Mouse (Mus musculus) embryonic facial prominence, embryonic 15.5 days (tissue): ENCODE measurements around the gene Cxcr1. TPM values are rescaled to one million over a fixed set of nuclear protein-coding genes. Genes with fewer than 3 reads are reported as not detected.

ENCODE experiments used
- ATAC-seq: fragments of 200-750 bp; cut with Nextera tagmentation; 2 replicates; pipeline ENCODE4 v1.8.0; 2017; ENCODE audit warnings: low read depth, moderate TSS enrichment; ENCODE audit not compliant: insufficient number of reproducible peaks, low FRiP score, low TSS enrichment
- H3K27ac ChIP-seq: fragments of 300-500 bp; sonication (generic); replicated peaks from 2 replicates; pipeline ENCODE4 v1.5.1; 2015; ENCODE audit warnings: mild to moderate bottlenecking, inconsistent platforms
- H3K27me3 ChIP-seq: fragments of 300-500 bp; sonication (generic); 2 replicates; pipeline ENCODE4 v1.6.1; 2015; ENCODE audit warnings: inconsistent platforms
- H3K36me3 ChIP-seq: fragments of 300-500 bp; sonication (generic); 2 replicates; pipeline ENCODE4 v1.6.1; 2015; ENCODE audit warnings: mild to moderate bottlenecking, inconsistent platforms
- H3K4me1 ChIP-seq: fragments of 300-500 bp; sonication (generic); 2 replicates; pipeline ENCODE4 v1.6.1; 2015; ENCODE audit warnings: inconsistent platforms
- H3K4me2 ChIP-seq: fragments of 300-500 bp; sonication (generic); replicated peaks from 2 replicates; pipeline ENCODE4 v1.6.1; 2015; ENCODE audit warnings: mild to moderate bottlenecking, inconsistent platforms
- H3K4me3 ChIP-seq: fragments of 300-500 bp; sonication (generic); replicated peaks from 2 replicates; pipeline ENCODE4 v1.5.1; 2015; ENCODE audit warnings: mild to moderate bottlenecking, inconsistent platforms
- H3K9ac ChIP-seq: fragments of 300-500 bp; sonication (generic); 2 replicates; pipeline ENCODE4 v1.6.1; 2015; ENCODE audit warnings: inconsistent platforms
- H3K9me3 ChIP-seq: fragments of 300-500 bp; sonication (generic); replicated peaks from 2 replicates; pipeline ENCODE4 v1.6.1; 2016; ENCODE audit warnings: inconsistent platforms
- WGBS: fragments of 180-500 bp; shearing (Covaris S2); methylation state at CpG from one replicate; pipeline ENCODE4 v1.1.7; 2015; 5-methylcytosine and 5-hydroxymethylcytosine counted together
- polyA plus RNA-seq: library from polyadenylated mRNA; unstranded; fragments of >200 nt; fragmentation: Nextera tagmentation; extraction: Ambion mirVana; gene quantifications from 2 replicates; pipeline ENCODE4 v1.2.1, GENCODE M21; 2015

The Cxcr1 gene
- polyA plus RNA-seq, 1 experiment from 2014 or later, result not detected

DNA sequence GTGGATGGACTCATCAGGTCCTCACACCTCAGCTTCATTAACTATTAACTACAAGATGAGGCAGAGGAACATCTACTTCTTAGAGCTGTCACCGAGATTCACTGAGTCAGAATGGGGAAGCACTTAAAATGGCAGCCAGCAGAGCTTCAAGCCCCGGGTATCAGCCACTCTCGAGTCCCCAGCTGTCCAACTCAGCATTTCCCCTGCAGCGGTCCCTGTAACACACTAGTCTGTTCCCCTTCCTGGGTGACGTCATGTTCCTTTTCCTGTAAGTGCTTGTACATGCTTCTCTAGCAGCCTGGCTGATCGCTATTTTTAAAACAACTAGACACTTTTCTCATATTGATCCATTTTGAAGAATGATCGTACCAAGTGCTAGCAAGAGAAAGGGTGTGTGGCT is 32.9 kb upstream of the Cxcr1 start:
- no peak overlapping the region for H3K27ac ChIP-seq
- no peak overlapping the region for H3K9ac ChIP-seq
- no peak overlapping the region for H3K4me3 ChIP-seq
- H3K27me3 ChIP-seq, result no peaks in the 10 kb centered on the region
- H3K9me3 ChIP-seq, result no peaks in the 10 kb centered on the region
- 74% methylated on average over 7 of the region's 7 CpGs for WGBS
- no peaks in the 10 kb centered on the region for H3K36me3 ChIP-seq
- no peaks in the 10 kb centered on the region for H3K4me1 ChIP-seq
- H3K4me2 ChIP-seq, result no peak overlapping the region
- no peak for ATAC-seq

DNA sequence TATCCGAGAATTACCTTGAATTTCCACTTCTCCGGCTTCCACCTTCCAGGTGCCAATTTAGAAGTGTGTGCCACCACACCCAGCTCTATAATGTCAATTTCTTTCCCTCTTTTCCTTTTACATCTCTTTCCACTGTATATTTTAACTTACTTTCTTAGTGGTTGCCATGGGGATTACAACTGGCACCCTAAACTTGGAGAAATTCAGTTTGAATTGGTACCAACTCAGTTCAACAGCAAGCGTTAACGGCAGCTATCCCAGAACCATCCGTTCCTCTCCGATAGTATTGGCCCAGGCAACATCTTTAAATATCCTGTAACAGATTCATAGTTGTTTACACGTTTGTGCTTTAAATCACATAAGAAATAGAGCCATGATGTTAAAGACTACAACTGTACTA is 25.5 kb upstream of the Cxcr1 start:
- Histone ChIP-seq H3K4me3 (no peak overlapping the region), H3K4me1 (no peaks in the 10 kb centered on the region), H3K36me3 (no peaks in the 10 kb centered on the region), H3K27ac (no peak overlapping the region), H3K9ac (no peak overlapping the region), H3K9me3 (no peaks in the 10 kb centered on the region), H3K27me3 (no peaks in the 10 kb centered on the region), H3K4me2 (no peak overlapping the region)
- 88% methylated on average over 7 of the region's 7 CpGs for WGBS
- no peak for ATAC-seq

DNA sequence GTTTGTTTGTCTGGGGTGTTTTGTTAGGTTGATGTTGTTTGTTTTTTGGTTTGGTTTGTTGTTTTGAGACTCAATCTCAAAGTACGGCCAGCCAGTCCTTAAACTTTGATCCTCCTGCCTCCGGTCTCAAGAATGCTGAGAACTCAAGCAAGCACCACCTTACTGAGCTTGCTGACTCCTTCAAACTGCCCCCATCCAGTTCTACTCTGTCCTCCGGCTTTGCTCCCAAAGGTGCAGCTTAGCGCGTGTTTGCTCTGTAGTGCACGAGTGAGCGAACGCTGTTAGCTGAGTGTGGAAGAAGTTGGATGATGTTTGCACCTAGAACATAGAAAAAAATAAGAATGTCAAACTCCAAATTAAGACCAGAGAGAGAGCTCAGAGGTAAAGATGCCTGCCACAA is 14.5 kb upstream of the Cxcr1 start:
- 90% methylated on average over 8 of the region's 8 CpGs for WGBS
- Histone ChIP-seq H3K27me3 (no peaks in the 10 kb centered on the region), H3K4me3 (no peak overlapping the region), H3K36me3 (no peaks in the 10 kb centered on the region), H3K9ac (no peak overlapping the region), H3K4me2 (no peak overlapping the region), H3K4me1 (no peaks in the 10 kb centered on the region), H3K9me3 (no peaks in the 10 kb centered on the region), H3K27ac (no peak overlapping the region)
- ATAC-seq, result no peak

DNA sequence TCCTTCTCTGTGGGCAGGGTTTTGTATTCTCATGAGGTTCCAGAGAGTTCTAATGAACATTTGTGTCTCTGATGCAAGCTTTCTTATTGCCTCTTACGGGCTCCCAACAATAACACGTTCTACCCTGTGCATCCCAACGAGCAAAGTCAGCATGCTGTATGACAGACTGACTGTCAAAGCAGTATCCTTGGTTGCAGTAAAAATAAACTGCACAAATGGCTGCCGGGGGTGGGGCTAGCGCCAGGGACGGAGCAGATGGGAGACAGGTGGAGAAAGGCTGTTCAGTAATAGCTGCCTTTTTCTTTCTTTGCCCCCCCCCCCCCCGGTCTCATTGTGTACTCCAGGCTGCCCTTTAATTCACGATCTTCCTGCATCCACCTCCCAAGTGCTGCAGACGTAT is 13.5 kb upstream of the Cxcr1 start:
- Histone ChIP-seq H3K27ac (no peak overlapping the region), H3K4me2 (no peak overlapping the region), H3K4me3 (no peak overlapping the region), H3K27me3 (no peaks in the 10 kb centered on the region), H3K9ac (no peak overlapping the region), H3K36me3 (no peaks in the 10 kb centered on the region), H3K4me1 (no peaks in the 10 kb centered on the region), H3K9me3 (no peaks in the 10 kb centered on the region)
- no peak for ATAC-seq
- WGBS, result 44% methylated on average over 9 of the region's 9 CpGs

DNA sequence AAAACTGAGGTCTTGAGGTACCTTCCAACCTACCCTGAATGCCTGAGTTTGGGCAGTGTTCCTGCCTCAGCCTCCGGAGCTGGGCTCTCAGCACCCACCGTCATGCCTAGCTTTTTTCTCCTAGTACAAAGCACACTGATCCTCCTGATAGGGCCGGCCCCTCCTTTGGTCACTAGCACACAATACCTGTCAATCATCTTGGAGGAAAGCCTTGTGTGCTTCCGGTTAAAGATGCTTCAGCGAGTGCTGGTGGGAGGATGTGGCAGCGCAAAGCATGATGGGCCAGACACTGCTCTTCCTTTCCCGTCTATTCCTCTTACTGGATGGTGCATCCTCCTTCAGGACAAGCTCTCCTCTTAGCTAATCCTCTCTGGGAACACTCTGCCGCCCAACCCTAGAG is 12.2 kb upstream of the Cxcr1 start:
- 77% methylated on average over 8 of the region's 8 CpGs for WGBS
- Histone ChIP-seq H3K36me3 (no peaks in the 10 kb centered on the region), H3K9ac (no peak overlapping the region), H3K27ac (no peak overlapping the region), H3K4me1 (no peaks in the 10 kb centered on the region), H3K4me3 (no peak overlapping the region), H3K4me2 (no peak overlapping the region), H3K9me3 (no peaks in the 10 kb centered on the region), H3K27me3 (no peaks in the 10 kb centered on the region)
- ATAC-seq, result no peak

DNA sequence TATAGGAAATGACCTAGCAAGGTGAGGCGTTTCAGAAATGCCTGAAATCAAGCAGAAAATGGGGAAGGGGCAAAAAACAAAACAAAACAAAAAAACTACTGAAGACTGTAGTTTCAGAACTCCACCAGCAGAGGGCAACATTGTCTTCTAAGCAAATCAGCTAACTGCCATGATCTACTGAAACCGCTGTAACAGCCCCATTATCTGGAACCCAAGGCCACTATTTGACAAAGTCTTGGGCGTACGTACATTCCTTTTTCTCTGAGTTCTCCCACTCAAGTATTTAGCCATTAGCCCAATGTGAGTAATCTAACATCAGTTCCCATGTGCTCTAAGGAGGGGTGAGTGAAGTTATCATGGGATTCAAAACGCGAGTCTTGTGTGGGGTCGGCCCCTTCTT is 11.4 kb upstream of the Cxcr1 start:
- WGBS, result 65% methylated on average over 7 of the region's 7 CpGs
- Histone ChIP-seq H3K27me3 (no peaks in the 10 kb centered on the region), H3K9me3 (no peaks in the 10 kb centered on the region), H3K36me3 (no peaks in the 10 kb centered on the region), H3K4me3 (no peak overlapping the region), H3K9ac (no peak overlapping the region), H3K4me2 (no peak overlapping the region), H3K4me1 (no peaks in the 10 kb centered on the region), H3K27ac (no peak overlapping the region)
- no peak for ATAC-seq

DNA sequence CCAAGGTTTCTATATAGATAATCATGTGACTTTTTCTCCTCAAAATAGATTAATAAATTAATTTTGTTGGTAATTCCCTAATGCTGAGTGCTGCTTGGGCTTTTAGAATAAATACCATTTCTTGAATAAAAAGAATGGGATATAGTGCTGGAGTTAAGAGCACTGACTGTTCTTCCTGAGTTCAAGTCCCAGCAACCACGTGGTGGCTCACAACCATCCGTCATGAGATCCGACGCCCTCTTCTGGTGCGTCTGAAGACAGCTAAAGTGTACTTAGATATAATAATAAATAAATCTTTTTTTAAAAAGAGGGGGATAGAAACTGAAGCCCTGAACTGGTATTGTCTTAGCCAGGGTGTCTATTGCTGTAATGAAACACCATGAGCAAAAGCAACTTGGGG is 9.0 kb upstream of the Cxcr1 start:
- Histone ChIP-seq H3K4me1 (no peaks in the 10 kb centered on the region), H3K4me3 (no peak overlapping the region), H3K9me3 (no peaks in the 10 kb centered on the region), H3K36me3 (no peaks in the 10 kb centered on the region), H3K4me2 (no peak overlapping the region), H3K27me3 (no peaks in the 10 kb centered on the region), H3K9ac (no peak overlapping the region), H3K27ac (no peak overlapping the region)
- 68% methylated on average over 5 of the region's 5 CpGs for WGBS
- no peak for ATAC-seq

DNA sequence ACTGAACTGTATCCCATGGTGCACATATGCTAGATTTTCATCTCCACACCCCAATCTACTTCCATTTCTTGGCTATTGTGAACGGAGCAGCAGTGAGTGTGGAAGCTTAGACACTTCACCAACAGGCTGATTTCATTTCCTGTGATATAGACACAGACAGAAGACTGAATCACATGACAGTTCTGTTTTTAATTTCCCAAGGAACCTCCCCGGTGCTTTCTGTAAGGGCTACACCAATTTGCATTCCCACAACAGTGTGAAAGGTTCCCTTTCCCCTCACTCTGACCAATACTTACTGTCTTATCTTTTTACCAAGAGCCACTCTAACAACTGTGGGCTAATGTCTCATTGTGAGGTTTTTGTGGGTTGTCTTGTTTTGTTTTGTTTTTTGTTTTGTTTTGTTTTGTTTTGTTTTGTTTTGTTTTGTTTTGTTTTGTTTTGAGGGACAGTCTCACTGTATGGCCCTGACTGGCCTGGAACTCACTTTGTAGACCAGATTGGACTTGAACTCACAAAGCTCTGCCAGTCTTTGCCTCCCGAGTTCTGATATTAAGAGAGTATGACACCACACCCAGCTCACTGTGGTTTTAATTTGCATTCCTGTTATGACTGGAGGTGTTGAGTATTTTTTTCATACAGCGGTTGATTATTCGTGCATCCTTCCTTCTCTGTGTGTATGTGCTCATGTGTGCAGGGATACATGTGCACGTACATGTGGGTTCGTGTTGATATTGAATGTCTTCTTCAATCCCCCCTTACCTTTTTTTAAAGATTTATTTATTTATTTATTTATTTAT is 6.8 kb upstream of the Cxcr1 start:
- H3K27me3 ChIP-seq, result no peaks in the 10 kb centered on the region
- no peak overlapping the region for H3K27ac ChIP-seq
- no peak overlapping the region for H3K9ac ChIP-seq
- no peak for ATAC-seq
- no peaks in the 10 kb centered on the region for H3K36me3 ChIP-seq
- H3K4me1 ChIP-seq, result peaks cover 4% of the 10 kb centered on the region; the same call in 1 of the 2 replicates
- no peaks in the 10 kb centered on the region for H3K9me3 ChIP-seq
- no peak overlapping the region for H3K4me3 ChIP-seq
- H3K4me2 ChIP-seq, result no peak overlapping the region
- WGBS, result 69% methylated on average over 7 of the region's 7 CpGs

DNA sequence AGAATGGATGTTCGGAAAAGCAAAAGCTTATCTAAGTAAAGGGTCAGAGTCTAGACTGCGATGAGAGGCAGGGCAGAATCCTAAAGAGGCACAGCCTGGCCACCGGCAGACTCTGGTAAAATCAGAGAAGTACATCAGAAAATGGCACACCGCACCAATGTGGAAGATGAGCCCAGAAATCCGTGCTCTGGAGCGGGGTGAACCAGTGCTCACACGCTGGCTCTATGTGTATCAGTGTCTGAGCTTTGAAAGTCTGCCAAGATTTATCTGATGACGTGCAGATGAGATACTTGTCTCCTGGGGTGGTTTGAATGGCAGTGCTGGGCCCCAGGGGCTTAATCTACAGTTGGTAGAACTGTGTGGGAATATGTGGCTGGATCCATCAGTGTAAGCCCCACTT is 4.6 kb upstream of the Cxcr1 start:
- no peaks in the 10 kb centered on the region for H3K9me3 ChIP-seq
- peak; percentile 61; the same call in 1 of the 2 replicates for ATAC-seq
- no peaks in the 10 kb centered on the region for H3K27me3 ChIP-seq
- H3K4me1 ChIP-seq, result peaks cover 9% of the 10 kb centered on the region
- no peaks in the 10 kb centered on the region for H3K36me3 ChIP-seq
- 52% methylated on average over 8 of the region's 8 CpGs for WGBS
- H3K9ac ChIP-seq, result no peak overlapping the region
- H3K4me2 ChIP-seq, result no peak overlapping the region
- H3K4me3 ChIP-seq, result no peak overlapping the region
- H3K27ac ChIP-seq, result no peak overlapping the region

DNA sequence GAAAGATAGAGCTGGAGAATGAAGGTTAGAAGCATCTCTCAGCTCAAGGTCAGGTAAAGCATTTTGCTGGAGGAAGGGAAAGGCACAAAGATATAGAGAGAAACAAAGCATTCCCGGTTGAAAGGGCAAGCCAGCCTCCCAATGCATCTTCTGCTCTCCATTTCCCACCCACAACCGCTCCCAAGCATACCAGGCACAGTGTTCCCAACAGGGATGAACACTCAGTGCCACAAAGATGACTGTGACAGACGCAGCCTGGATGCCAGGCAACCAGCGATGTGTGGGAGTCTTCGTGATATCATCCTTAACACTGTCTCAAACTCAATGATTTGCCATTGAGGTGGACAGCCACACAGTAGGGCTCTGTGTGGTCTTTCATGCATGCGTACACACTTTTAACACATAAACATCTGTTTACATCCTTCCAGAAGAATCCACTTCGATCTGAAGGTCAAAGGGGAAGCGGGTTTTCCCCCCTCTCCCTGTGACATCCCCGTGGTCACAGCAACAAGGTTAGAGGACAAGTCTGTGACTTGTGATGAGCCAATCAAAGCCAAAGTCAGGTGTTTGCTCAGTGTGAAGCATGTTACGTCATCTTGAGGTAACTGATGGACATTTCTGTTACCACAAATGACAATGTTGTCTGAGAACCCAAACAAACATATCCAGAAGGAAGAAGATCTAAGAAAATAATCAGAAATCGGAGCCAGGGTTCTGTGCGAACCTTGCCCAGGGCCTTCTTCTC is 3.5 kb upstream of the Cxcr1 start:
- Histone ChIP-seq H3K9me3 (no peaks in the 10 kb centered on the region), H3K4me2 (no peak overlapping the region), H3K9ac (no peak overlapping the region), H3K27ac (no peak overlapping the region), H3K4me3 (no peak overlapping the region), H3K36me3 (no peaks in the 10 kb centered on the region), H3K27me3 (no peaks in the 10 kb centered on the region), H3K4me1 (peaks cover 9% of the 10 kb centered on the region)
- ATAC-seq, result no peak
- 80% methylated on average over 12 of the region's 12 CpGs for WGBS

DNA sequence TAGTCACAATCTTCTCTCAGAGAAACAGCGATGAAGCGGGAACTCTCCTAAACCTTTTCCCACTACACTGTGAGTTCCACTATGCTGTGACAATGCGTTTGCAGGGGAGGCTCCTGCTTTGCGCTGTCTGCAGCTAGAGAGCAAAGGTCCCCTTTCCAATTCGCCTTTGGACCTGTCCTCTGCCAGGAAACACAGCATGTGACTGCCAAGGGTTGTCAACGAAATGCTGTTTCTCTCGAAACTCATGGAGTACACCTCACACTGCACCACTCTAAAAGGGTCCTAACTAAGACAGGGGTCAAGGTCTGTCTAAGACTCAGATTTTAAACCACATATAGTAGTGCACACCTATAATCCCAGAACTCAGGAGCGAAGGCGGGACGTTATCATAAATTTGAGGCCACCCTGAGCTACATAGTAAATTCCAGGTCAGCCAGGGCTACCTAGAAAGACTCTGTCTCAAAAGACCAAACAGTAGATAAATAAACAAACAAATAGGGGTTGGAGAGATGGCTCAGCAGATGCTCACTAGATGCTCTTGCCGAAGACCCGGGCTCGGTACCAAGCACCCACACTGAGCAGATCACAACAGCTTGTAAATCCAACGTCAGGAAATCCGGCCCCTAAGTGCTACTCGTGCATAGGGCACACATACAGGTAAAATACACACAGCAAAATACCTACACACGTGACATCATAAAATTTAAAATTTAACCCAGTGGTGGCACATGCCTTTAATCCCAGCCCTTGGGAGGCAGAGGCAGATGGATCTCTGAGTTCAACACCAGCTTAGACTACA is 2.4 kb upstream of the Cxcr1 start:
- 71% methylated on average over 17 of the region's 17 CpGs for WGBS
- Histone ChIP-seq H3K27me3 (no peaks in the 10 kb centered on the region), H3K4me1 (peaks cover 9% of the 10 kb centered on the region), H3K27ac (no peak overlapping the region), H3K9me3 (no peaks in the 10 kb centered on the region), H3K4me2 (no peak overlapping the region), H3K4me3 (no peak overlapping the region), H3K9ac (no peak overlapping the region), H3K36me3 (no peaks in the 10 kb centered on the region)
- ATAC-seq, result no peak
